Mouse (Mus musculus) CH12.LX (cell line): Measurements from ENCODE around the gene Neurl1a. TPM values are rescaled to one million over a fixed set of nuclear protein-coding genes. Genes with fewer than 3 reads are reported as not detected.

ENCODE experiments used
- DNase-seq: peaks from one replicate; pipeline ENCODE4 v3.0.0-alpha.2; 2013; ENCODE audit errors: extremely low read depth
- H3K27ac ChIP-seq: 2 replicates; pipeline ENCODE4 v1.5.1; 2012; ENCODE audit warnings: low read depth, mild to moderate bottlenecking, control low read depth, moderate library complexity; ENCODE audit not compliant: insufficient read depth
- H3K27me3 ChIP-seq: replicated peaks from 2 replicates; pipeline ENCODE3; 2012; ENCODE audit warnings: inconsistent platforms
- H3K36me3 ChIP-seq, 2 experiments: replicated peaks in 1 of 2; 2 replicates each; pipeline versions ENCODE3 to v1.6.1; 2012; ENCODE audit warnings: inconsistent platforms in 1 of 2, low read length in 1 of 2, mild to moderate bottlenecking in 1 of 2, mixed read lengths in 1 of 2, moderate library complexity in 1 of 2; ENCODE audit not compliant: control insufficient read depth in 1 of 2, insufficient read depth in 1 of 2
- H3K4me1 ChIP-seq, 2 experiments: 2 replicates each; pipeline ENCODE4 v1.6.1; 2012; ENCODE audit warnings: inconsistent platforms in 1 of 2, moderate library complexity in 1 of 2; ENCODE audit not compliant: insufficient read depth in 2 of 2, control insufficient read depth in 1 of 2
- H3K4me2 ChIP-seq: 2 replicates; pipeline ENCODE4 v1.6.1; 2012; ENCODE audit warnings: low read depth, mild to moderate bottlenecking, control low read depth; ENCODE audit not compliant: poor library complexity, insufficient read depth, severe bottlenecking
- H3K4me3 ChIP-seq, 3 experiments: fragments of 150-350 bp in 1 of 3; sonication (generic) in 1 of 3; replicated peaks in 1 of 3; 2 replicates each; pipeline versions ENCODE3 to v1.5.1; 2011 to 2012; ENCODE audit warnings: low read depth in 2 of 3, low read length in 2 of 3, mild to moderate bottlenecking in 2 of 3, moderate library complexity in 2 of 3, control low read depth in 1 of 3, improper control_type of control experiment in 1 of 3, inconsistent platforms in 1 of 3, mixed read lengths in 1 of 3; ENCODE audit not compliant: poor library complexity in 1 of 3
- H3K79me2 ChIP-seq: replicated peaks from 2 replicates; pipeline ENCODE4 v1.6.1; 2012; ENCODE audit warnings: mild to moderate bottlenecking, moderate library complexity; ENCODE audit not compliant: control insufficient read depth, poor library complexity, insufficient read depth, severe bottlenecking; ENCODE audit errors: extremely low read depth
- H3K9ac ChIP-seq: 2 replicates; pipeline ENCODE4 v1.6.1; 2012; ENCODE audit warnings: low read depth, mild to moderate bottlenecking, control low read depth, moderate library complexity; ENCODE audit not compliant: insufficient read depth
- H3K9me3 ChIP-seq: replicated peaks from 2 replicates; pipeline ENCODE3; 2012; ENCODE audit warnings: low read length, inconsistent platforms, mixed read lengths
- BHLHE40 ChIP-seq: IDR thresholded peaks from 2 replicates; pipeline ENCODE4 v1.6.1; 2011; ENCODE audit warnings: mild to moderate bottlenecking, low read depth, low read length, improper control_type of control experiment
- CHD1 ChIP-seq: IDR thresholded peaks from 2 replicates; pipeline ENCODE4 v1.6.1; 2012; ENCODE audit warnings: low read depth, low read length, improper control_type of control experiment, inconsistent platforms
- CTCF ChIP-seq, 2 experiments: IDR thresholded peaks in 1 of 2; conservative IDR thresholded peaks in 1 of 2; 2 replicates each; pipeline ENCODE4 v1.5.1; 2011 to 2012; ENCODE audit warnings: low read depth in 2 of 2, low read length in 2 of 2, improper control_type of control experiment in 1 of 2, inconsistent platforms in 1 of 2, mild to moderate bottlenecking in 1 of 2, moderate library complexity in 1 of 2
- E2F4 ChIP-seq: IDR thresholded peaks from 2 replicates; pipeline ENCODE4 v1.6.1; 2011; ENCODE audit warnings: low read depth, low read length, improper control_type of control experiment; ENCODE audit not compliant: insufficient replicate concordance
- ELF1 ChIP-seq: IDR thresholded peaks from 2 replicates; pipeline ENCODE4 v1.6.1; 2014; ENCODE audit warnings: low read depth, mild to moderate bottlenecking, inconsistent platforms, low read length, improper control_type of control experiment
- ETS1 ChIP-seq: conservative IDR thresholded peaks from 2 replicates; pipeline ENCODE4 v1.6.1; 2012; ENCODE audit warnings: low read depth, mild to moderate bottlenecking, inconsistent platforms, low read length, improper control_type of control experiment, moderate library complexity
- KAT2A ChIP-seq: IDR thresholded peaks from 2 replicates; pipeline ENCODE4 v1.6.1; 2012; ENCODE audit warnings: low read length, improper control_type of control experiment, inconsistent platforms; ENCODE audit not compliant: insufficient replicate concordance
- MAZ ChIP-seq: IDR thresholded peaks from 2 replicates; pipeline ENCODE4 v1.6.1; 2012; ENCODE audit warnings: low read depth, mild to moderate bottlenecking, inconsistent platforms, low read length, improper control_type of control experiment, moderate library complexity
- MXI1 ChIP-seq: IDR thresholded peaks from 2 replicates; pipeline ENCODE4 v1.6.1; 2011; ENCODE audit warnings: mild to moderate bottlenecking, low read depth, low read length, improper control_type of control experiment
- MYC ChIP-seq: IDR thresholded peaks from 2 replicates; pipeline ENCODE4 v1.6.1; 2011; ENCODE audit warnings: low read depth, mild to moderate bottlenecking, improper control_type of control experiment, low read length
- NRF1 ChIP-seq: IDR thresholded peaks from 2 replicates; pipeline ENCODE4 v1.6.1; 2014; ENCODE audit warnings: low read depth, mild to moderate bottlenecking, inconsistent platforms, low read length, improper control_type of control experiment, moderate library complexity
- PAX5 ChIP-seq: IDR thresholded peaks from 2 replicates; pipeline ENCODE4 v1.6.1; 2012; ENCODE audit warnings: low read length, inconsistent platforms, mixed read lengths
- SIN3A ChIP-seq: IDR thresholded peaks from 2 replicates; pipeline ENCODE4 v1.6.1; 2012; ENCODE audit warnings: low read length, improper control_type of control experiment, inconsistent platforms
- UBTF ChIP-seq: IDR thresholded peaks from 2 replicates; pipeline ENCODE4 v1.6.1; 2012; ENCODE audit warnings: low read depth, mild to moderate bottlenecking, inconsistent platforms, low read length, improper control_type of control experiment, moderate library complexity
- USF1 ChIP-seq: IDR thresholded peaks from 2 replicates; pipeline ENCODE4 v1.6.1; 2014; ENCODE audit warnings: low read depth, mild to moderate bottlenecking, inconsistent platforms, low read length, improper control_type of control experiment
- ZC3H11A ChIP-seq: IDR thresholded peaks from 2 replicates; pipeline ENCODE4 v1.6.1; 2012; ENCODE audit warnings: low read depth, mild to moderate bottlenecking, inconsistent platforms, low read length, improper control_type of control experiment
- ZMIZ1 ChIP-seq: IDR thresholded peaks from 2 replicates; pipeline ENCODE4 v1.6.1; 2012; ENCODE audit warnings: low read depth, mild to moderate bottlenecking, inconsistent platforms, low read length, improper control_type of control experiment
- ZNF384 ChIP-seq: IDR thresholded peaks from 2 replicates; pipeline ENCODE4 v1.6.1; 2012; ENCODE audit warnings: low read depth, low read length, improper control_type of control experiment, inconsistent platforms
- dilution Hi-C: fragments of 300-500 bp; cut with MboI; formaldehyde crosslinking; loops from 2 replicates; pipeline ENCODE4 v1.14.3; 2020; ENCODE audit warnings: low sequenced_read_pairs; ENCODE audit not compliant: extremely low pct_unique_long_range_greater_than_20kb, extremely low pct_ligation_motif_present
- in situ Hi-C: fragments of 300-500 bp; cut with MboI; formaldehyde crosslinking; loops from 3 replicates; pipeline ENCODE4 v1.14.3; 2019; ENCODE audit warnings: low sequenced_read_pairs, low pct_ligation_motif_present, low pct_unique_long_range_greater_than_20kb, mixed read lengths
- polyA plus RNA-seq: library from polyadenylated mRNA; unstranded; fragments of >175 nt; gene quantifications from 2 replicates; pipeline ENCODE4 v1.2.1, GENCODE M21; 2012; ENCODE audit warnings: low read depth; ENCODE audit not compliant: insufficient read length
- total RNA-seq, 2 experiments: library from RNA; depleted of rRNA; stranded (reverse); fragments of 300-350 nt in 1 of 2; fragments of >200 nt in 1 of 2; gene quantifications; 2 replicates each; pipeline ENCODE4 v1.2.3; 2012 to 2014

The Neurl1a gene
- total and polyA plus RNA-seq, 3 experiments: 0.05 to 0.13 TPM; not detected in 1

DNA sequence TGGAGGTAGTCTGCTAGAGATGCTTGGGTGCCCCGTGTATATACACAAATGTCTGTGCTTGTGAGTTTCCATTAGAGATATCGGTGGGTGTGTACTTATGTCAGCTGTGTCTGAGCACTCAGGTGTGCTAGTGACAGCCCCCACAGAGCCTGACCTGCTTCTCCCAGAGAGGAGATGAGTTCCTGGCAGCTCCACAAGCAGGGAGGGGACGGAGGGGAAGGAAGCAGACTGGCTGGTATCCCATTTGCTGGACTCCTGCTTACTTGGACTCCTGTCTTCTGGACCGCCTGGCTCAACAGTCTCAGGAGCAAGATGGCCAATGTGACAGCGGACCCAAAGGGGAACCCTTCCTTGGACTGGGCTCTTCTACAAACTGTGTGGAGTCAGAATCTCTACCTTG, 50.8 kb downstream of the Neurl1a start:
- Histone ChIP-seq H3K27ac (no peak overlapping the region), H3K36me3 (no peaks in the 10 kb centered on the region), H3K9ac (no peak overlapping the region), H3K4me1 (peaks cover 18 to 23% of the 10 kb centered on the region in 2 experiments), H3K27me3 (no peaks in the 10 kb centered on the region), H3K4me2 (no peak overlapping the region), H3K79me2 (no peaks in the 10 kb centered on the region)
- in situ Hi-C loops: no loop called here
- dilution Hi-C loops: no loop called here
- TF ChIP-seq SIN3A (no peak), NRF1 (no peak), ZNF384 (no peak), BHLHE40 (no peak), ETS1 (no peak), MXI1 (no peak), MYC (no peak), E2F4 (no peak), MAZ (no peak), PAX5 (no peak), ZMIZ1 (no peak), KAT2A (no peak), USF1 (no peak), ELF1 (no peak), ZC3H11A (no peak), UBTF (no peak), CHD1 (no peak)
- TF ChIP-seq, all 38 proteins: peak for 0
- DNase-seq: no peak
- H3K4me3 ChIP-seq: no peak overlapping the region
- H3K9me3 ChIP-seq: no peaks in the 10 kb centered on the region

GRCm38 (mm10) chr19:47230082-47230481, 51.5 kb downstream of the Neurl1a start:
- H3K27me3 ChIP-seq: no peaks in the 10 kb centered on the region
- TF ChIP-seq CTCF (conservative IDR thresholded peaks at IDR 0.05 in 1 of 2, IDR thresholded peaks at IDR 0.05 in 1 of 2; ENCODE audit: low read depth in 2 of 2, low read length in 2 of 2): no peak
- no peak for DNase-seq
- no peak overlapping the region for H3K4me2 ChIP-seq
- no peak overlapping the region for H3K4me3 ChIP-seq
- no peaks in the 10 kb centered on the region for H3K79me2 ChIP-seq
- H3K9me3 ChIP-seq: no peaks in the 10 kb centered on the region
- dilution Hi-C loops: no loop called here
- H3K4me1 ChIP-seq: peaks cover 11 to 17% of the 10 kb centered on the region in 2 experiments
- no peak overlapping the region for H3K9ac ChIP-seq
- no peaks in the 10 kb centered on the region for H3K36me3 ChIP-seq
- H3K27ac ChIP-seq: no peak overlapping the region
- in situ Hi-C loops: no loop called here
